Mouse (Mus musculus): ENCODE results near the gene Gm13289.

DNA sequence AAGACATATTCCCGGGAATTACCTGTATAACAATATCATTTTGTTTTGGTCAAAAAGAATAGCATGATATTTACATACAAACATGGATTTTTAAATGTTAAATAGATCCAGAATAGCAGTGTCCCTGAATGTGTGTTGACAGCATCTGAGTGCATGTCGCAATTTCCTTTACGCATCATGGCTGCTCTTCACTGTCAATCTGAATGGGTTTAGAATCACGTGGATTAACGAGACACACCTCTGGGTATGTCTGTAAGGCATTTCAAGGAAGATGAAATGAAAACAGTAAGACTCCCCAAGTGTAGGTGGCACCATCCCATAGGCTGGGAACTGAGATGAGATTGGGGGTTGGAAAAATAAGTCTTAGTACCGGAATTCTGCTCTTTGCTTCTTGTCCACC, 37.7 kb upstream of the Gm13289 start:
- TF ChIP-seq CTCF (IDR thresholded peaks at IDR 0.05; ENCODE audit: borderline replicate concordance, extremely low read depth, insufficient read depth, insufficient read length) (no peak), POLR2A (IDR thresholded peaks at IDR 0.05; ENCODE audit: borderline replicate concordance, extremely low read depth, insufficient read depth, insufficient read length, poor library complexity, severe bottlenecking) (no peak)
